Mouse (Mus musculus): Measurements from ENCODE around the gene Tomm6.
"Not testable (repeated sequence)": the region's sequence is repeated elsewhere in the genome, so short reads cannot be mapped to it uniquely, and the experiment has no call there.

The Tomm6 gene

DNA sequence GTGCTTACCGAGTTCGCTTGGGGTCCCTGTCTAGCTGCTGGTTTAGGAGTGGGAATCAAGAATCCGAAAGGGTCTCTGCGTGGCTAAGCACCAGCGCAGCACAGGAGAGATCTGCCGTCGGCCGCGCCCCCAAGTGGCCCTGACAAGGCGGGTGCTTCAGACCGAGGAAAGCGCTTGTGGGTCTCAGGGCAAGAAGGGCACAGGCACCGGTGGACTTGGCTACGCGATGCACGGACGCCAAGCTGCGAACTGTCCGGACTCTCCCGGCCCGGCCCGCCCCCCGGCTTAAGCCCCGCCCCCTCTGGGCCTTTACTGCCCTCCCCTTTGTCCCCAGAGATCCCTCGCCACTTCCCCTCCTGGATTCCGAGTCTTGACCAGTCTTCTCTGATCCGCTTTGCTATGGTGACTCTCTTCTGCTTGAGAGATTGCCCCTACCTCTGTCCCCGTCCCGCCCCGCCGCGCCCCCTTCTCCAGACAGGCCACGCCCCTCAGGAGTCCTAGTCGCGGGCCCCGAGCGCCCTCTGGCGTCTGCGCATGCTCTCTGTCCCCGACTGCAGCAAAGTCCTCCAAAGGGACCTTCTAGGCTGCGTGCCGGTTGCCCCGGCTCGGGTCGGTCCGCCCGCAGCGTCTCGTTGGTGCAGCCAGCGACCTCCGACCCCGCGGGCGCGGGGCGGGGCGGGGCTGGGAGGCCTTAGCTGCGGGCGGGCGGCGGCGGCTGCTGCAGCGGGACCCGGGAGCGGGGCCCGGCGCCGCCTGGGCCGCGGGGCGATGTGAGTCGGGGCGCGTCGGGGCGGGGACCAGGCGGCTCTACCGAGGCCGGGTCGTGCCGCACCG, 6.5 kb upstream of the Tomm6 start, which contains the start of gene Prickle4:
TSS of gene Prickle4 (minus strand) at position 234 of the 834 bp plus-strand sequence.
- peak; percentile 90 to 97 for DNase-seq

DNA sequence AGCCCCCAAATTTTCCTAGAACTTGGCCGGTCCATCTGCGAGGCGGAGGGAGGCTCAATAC, 6.1 kb upstream of the Tomm6 start, which contains the start of gene Gm21981:
TSS of gene Gm21981 (minus strand) at position 14 of the 61 bp plus-strand sequence.
- no peak for DNase-seq

DNA sequence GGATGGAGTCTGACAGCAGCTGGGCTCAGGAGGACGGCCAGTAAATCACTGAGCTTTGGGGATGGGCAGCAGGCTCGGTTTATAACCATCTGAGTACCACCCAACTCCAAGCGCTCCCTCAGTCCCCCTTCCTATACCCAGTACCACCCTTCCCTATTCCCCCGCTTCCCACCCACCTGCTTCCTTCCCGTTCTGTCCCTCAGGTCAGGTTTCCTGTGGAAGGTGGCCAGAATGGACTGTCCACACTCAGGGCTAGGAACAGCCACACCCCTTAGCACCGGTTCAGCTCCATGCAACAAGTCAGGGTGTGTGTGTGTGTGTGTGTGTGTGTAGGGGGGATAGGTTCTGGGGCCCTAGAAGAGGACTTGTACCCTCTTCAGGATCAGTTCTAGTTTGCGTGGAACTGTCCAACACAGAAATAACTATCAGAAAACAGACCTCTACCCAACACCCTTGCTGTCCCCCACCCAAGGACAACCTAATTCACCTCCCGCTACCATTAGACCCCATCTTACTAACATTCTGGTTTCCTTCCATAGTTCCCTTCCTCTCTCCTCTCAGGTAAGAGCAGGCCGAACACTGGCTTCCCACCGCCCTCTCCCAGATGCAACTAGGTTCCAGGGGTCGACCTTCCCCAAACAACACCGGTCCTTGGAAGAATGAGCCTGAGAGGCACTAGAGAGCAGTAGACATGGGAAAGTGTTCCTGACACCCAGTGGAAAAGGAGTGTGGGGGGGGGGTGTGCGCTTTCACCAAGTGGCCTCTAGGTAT, 5.7 kb upstream of the Tomm6 start:
- DNase-seq = no peak

DNA sequence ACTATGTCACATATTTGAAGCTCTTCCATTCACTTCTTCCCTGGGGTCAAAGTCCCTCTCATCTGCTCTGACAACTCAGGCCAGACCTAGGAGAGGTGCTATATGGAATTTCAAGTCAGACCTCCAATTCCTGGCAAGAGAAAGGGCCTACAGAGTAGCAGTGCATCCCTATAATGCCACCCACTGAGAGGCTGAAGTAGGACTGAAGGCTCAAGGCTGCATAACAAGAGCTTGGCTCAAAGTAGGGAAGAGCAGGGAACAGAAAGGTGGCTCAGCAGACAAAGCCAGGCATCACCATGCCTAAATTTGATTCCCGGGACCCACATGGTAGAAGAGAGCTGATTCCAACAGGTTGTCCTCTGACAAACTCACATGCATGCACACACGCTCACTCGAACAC, 3.5 kb upstream of the Tomm6 start:
- DNase-seq = no peak

DNA sequence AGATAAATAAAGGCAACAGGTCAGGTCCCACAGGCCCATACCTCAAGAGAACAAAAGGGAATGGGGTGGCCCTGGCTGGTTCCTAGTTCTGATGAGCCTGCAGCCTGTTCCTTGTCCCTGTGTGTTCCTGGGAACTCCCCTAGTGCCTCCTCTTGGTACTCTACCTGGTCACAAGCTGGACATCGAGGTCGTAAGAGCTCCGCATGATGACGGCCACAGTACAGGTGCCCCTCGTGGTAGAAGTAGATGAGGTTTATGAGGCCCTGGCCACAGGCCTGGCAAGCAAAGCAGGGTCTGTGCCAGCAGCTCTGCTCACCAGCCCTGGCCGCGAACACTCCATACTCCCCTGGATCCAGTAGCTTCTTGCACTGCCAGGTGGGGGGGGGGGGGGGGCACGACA, 1.7 kb upstream of the Tomm6 start:
- DNase-seq = no peak

DNA sequence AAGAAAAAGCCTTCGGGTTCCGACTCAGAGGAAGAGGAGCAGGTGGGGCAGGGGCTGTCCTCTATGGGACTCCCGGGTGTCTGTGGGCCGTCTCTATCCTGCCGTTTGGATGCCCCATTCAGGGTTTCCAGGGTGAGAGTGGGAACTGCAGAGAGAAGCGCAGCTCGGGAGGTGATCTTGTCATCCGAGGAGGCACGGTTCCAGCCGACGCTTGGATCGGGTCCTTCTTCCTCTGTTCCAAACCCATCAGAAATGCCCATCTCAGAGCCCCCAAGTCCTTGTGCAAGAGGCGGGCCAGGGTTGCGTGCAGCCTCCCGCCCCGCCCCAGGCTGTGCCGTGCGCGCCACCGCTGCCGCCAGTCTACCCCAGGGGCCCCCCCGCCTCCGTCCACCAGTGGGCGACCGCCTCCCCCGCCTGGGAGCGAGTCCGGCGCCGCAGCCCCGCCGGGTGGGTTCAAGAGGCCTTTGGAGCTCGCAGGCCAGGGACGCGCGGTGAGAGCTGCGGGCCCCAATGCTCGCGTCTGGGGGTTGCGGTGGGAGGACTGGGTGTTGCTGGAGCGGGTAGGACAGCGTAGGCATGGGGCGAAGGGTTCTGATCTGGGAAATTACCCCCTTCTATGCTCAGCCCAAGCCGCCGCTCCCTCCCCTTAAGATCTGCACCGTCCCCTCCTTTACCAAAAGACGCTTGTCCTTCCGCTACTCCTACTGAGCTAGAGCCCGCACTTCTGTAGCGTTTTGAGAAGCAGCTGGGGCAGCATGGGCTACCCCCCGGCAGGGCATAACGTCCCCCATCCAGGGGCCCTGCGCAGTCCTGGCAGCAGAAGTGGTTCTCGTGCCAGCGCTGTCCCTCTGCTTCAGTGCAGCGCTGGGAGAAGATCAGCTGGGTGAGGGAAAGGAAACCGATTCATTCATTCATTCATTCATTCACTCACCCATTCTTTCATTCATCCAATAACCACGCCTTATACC, 706 bp upstream of the Tomm6 start, which contains the start of gene Frs3:
TSS of gene Frs3 (plus strand) at position 423 of the 968 bp plus-strand sequence.
- peak; percentile 32 to 59 for DNase-seq

DNA sequence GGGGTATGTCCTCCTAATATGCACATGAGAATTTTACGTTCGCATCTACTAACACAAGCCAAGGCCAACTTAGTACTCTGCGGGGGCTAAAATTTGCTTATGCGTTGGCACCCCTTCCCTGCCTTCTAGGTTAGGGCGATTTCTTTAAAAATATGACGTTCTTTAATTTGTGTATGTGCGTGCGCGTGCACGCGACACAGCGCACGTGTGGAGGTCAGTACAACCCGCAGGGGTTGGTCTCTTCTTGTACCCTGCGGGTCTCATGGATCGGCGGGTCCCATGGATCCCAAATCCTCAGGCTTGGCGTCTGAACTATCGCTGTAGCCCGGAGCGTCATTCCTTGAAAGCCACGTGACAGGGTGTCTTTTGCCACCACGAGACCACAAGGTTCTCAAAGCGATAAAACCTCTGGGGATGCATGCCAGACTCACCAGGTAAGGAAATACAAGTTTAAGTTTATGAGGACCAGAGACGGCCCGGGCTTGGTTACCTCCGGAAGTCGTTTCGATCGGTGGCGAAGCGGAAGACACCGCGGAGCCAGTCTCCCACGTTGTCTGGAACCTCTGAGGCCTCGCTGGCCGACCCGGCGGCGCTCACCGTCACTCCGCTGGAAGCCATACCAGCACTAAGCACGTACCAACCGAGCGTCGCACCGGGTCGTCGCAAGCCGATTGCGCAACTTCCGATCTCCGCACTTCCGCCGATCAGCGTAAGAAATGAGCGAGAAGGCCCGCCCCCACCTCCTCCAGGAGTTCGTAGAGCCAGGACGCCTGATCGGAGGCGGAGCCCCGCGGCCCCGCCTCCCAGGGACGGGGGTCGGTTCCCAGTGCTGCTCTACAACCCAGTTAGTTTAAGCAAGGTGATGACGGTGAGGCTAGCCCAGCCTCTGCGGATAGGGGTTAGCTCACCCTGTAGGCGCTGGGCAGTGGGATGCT, 510 bp downstream of the Tomm6 start:
- DNase-seq = peak; percentile 86 to 91

DNA sequence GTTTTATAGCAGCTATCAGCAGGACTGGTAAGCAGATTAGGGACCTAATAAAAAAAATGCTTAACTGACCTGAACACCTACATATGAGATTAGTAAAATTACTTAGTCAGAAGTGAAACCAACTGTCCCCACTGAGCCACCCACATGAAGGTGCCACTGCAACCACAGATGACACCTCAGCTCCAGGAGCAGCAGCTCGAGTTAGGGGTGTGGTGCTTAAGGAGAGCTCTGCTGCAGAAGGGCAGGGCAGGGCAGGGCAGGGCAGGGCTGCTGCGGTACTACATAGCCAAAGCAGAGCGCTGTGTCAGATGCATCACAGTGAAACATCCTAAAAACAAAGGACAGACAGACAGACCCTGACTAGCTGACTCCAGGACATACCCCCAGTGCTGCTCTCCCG, 5.3 kb downstream of the Tomm6 start:
- no peak for DNase-seq

DNA sequence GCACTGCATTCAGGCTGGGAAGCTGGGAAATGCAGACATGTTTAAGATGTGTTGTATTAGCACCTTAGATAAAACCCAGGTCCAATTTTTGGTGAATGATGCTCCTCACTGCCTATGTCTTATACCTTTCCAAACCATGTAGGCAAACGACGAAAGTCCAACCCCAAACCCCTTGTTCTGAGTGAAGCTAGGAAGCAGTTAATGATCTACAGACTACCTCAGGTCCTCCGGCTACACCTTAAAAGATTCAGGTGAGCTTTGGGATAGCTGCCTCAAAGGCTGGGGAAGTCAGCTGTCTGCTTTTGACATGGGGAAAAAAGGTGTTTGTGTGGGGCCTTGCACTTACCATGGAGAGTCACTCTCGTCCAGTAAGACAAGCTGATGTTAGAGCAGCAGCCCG, 9.5 kb downstream of the Tomm6 start:
- no peak for DNase-seq

DNA sequence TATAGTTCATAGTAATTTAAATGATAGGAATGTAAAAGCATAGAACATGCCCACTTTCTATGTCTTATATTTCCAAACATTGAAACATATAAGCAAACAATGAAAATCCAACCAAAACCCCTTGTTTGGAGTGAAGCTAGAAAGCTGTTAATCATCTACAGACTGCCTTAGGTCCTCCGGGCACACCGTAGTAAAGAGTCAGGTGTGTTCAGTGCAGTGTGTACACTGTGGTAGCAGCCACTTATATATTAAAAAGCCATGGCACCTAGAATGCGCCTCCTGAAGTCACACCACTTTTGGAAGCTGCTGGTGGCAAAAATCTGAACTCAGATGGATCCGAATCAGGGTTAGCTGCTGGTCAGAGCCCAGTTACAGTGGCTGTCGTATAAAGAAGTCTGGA, 9.9 kb downstream of the Tomm6 start:
- DNase-seq = no peak

DNA sequence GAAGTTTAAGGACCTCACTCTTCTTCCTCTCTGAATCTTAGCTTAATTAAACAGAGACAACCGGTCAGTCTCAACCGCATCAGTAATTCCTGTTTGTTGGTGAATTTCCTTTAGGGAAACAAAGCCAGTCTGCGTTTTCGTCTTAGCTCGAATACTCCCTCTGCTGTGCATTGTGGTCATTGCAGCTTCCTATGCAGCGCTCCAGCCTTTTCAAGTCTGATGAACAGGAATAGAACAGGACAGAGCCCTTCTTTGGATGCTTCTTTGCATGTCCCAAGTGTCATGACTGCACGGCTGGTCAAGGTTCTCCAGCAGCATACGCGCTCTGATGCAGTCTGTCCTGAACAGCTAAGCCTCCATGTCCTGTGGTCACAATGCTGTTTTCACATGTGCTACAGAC, 11.6 kb downstream of the Tomm6 start:
- peak in 1 of 2 experiments; percentile 60 for DNase-seq

DNA sequence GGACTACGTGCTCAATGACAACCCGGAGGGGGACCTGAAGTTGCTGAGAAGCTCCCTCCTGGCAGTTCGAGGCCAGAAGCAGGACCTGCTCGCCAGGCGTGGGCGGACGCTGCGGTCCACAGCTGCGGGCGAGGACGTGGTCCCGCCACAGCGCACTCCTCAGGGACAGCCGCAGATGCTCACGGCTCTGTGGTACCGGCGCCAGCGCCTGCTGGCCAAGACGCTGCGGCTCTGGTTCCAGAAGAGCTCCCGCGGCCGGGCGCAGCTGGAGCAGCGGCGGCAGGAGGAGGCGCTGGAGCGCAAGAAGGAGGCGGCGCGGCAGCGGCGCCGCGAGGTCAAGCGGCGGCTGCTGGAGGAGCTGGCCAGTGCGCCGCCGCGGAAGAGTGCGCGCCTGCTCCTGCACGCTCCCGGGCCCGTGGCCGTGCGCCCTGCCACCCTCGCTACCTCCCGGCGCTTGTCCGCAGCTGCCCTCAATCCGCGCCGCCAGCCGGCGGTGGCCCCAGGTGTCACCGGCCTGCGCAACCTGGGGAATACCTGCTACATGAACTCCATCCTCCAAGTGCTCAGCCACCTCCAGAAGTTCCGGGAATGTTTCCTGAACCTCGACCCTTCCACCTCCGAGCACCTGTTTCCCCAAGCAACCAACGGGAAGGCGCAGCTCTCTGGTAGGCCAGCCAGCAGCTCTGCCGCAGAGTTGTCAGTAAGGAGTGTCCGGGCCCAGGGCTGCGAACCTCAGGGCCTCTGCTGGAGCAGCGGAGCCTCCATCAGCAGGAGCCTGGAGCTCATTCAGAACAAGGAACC, 15.7 kb downstream of the Tomm6 start:
- DNase-seq = no peak

DNA sequence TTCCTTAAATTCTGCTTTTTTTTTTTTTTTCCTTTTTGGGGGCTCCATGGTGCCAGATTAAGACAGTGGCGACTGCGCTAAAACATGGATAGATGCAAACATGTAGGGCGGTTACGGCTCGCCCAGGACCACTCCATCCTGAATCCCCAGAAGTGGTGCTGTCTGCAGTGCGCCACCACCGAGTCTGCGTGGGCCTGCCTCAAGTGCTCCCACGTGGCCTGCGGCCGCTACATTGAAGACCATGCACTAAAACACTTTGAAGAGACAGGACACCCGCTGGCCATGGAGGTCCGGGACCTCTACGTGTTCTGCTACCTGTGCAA, 16.2 kb downstream of the Tomm6 start:
- no peak for DNase-seq

DNA sequence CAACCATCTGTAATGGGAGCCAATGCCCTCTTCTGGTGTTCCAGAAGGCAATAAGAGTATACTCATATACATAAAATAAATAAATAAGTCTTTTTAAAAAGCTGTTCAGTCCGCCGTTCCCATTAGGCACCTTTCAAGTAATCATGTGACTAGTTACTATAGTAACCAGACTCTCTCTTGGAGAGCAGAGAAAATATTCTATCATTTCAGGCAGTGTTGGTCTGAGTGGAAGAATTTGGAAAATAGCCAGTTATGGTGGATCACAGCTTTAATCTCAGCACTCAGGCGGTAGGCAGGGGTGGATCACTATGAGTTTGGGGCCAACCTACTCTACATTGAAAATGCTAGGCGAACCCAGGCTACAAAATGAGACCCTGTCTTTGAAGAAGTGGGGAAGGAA, 19.0 kb downstream of the Tomm6 start:
- no peak for DNase-seq

DNA sequence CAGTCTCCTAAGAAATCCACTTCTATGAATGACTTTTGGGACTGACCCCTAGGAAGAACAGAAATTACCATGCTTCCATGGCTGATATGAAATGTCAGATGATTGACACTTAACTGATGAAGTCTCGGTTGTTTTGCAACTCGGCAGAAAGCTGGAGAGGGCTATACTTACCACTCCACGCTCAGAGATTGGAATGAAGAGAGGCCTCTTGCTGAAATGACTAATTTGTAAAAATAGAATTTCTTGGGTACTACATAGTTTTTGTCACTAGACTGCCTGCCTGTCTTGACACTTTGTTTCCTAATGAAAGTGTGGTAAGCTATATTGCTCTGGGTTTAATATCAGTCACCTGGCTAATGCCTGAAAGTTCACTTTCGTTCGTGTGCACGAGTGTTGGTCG, 23.7 kb downstream of the Tomm6 start:
- DNase-seq = no peak

DNA sequence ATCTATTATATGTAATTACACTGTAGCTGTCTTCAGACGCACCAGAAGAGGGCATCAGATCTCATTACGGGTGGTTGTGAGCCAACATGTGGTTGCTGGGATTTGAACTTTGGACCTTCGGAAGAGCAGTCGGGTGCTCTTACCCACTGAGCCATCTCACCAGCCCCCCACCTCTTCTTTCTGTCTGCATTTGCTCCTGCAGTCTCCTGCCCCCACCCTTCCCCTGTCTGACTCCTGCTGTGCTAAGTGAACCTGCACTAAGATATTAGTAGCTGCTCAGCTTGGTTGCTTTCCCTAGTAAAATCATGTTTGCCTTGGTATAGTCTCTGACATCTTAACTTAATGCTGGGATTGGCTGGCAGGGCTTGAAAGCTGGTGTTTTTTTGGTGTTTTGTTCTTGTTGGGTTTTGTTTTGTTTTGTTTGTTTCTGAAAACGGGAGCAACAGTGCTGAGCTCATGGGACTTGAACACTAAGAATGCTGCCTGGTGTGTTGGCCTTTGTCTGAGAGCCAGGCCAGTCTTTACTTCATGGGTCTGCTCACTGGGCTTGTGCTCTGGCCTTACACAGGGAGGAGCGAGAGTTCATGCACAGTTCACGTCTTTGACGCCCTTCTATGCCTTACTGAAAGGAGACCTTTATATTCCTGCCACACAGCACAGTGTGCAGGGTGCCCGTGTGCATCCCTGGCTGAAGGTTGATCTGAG, 25.0 kb downstream of the Tomm6 start:
- no peak for DNase-seq

DNA sequence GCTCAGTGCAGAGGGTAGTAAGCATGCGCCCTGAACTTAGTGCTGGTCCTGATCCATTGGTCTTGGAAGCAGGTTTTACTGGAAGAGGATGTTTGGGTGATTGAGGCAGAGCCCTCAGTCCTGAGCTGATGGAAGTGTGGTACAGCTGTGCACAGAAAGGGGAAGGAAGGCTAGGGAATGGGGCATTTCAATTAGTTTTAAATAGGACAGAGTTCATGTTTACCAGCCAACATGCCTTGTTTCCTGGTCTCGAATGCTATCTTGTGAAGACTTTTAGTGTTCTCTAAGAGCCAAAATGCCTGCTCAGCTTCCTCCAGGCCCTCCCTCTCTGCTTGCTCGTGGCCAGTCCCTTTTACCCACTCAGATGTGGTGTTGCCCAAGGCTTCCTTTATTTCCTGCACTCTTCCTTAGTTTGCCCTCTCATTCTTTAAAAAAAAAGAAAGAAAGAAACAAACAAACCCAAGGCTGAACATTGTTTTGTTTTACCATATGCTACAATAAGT, 29.4 kb downstream of the Tomm6 start:
- no peak for DNase-seq

DNA sequence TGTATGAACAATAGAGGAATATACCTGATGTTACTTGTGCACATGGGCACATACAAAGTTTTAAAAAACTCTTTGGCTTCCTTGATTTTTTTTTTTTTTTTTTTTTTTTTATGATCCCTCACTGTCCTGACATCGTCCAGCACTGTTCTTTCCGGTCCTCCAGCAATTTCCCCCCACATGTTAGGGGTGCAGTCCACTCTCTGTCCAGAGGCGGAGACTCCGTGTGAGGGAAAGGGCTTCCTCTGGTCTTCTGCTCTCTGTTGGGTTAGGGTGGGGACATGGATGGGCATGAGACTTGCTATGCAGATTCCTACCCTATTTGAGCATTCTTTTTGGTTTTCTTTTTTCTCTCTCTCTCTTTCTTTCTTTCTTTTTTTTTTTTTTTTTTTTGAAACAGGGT, 30.3 kb downstream of the Tomm6 start:
- no peak for DNase-seq

DNA sequence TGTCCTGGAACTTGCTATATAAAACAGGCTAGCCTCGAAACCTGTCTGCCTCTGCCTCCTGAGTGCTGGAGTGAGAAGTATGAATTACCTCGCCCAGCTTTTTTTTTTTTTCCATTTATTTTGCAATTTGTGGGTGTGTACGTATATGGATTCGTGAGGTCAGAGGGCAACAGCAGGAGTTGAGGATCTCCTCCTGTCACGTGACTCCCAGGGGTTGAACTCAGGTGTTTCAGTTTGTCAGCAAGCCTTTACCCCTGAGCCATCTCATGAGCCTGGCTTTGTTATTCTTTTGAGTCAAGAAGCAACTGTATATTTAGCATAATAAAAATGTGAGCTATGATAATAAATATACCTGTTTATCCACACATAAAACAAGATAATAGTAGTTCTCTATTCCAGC, 32.5 kb downstream of the Tomm6 start:
- DNase-seq = no peak

DNA sequence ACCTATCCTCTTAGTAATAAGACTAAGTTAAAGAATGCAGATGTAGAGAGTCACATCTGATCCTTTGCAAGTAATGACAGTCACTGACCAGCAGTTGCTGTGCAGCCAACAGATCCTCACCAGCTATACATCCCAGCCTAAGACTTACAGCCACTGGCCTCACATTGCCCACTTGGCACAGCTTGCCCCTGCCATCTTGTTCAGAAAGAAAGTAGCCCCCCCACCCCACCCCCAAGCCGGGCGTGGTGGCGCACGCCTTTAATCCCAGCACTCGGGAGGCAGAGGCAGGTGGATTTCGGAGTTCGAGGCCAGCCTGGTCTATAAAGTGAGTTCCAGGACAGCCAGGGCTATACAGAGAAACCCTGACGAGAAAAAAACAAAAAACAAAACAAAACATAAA, 33.8 kb downstream of the Tomm6 start:
- not testable (repeated sequence) for DNase-seq

DNA sequence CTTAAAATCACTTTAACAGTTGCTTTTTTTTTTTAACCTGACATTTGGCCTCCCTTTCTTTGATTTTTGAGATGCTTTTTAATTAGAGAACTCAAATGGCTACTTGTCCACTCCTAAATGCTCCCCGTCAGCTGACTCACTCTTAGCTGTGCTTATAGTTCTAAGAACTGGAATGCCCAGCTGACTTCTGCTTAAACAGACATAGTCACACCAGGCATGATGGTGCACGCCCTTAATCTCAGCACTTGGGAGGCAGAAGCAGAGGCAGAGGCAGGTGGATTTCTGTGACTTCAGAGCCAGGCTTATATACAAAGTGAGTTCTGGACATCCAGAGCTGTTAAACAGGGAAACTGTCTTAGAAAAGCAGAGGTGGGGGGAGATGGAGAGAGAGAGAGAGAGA, 36.2 kb downstream of the Tomm6 start:
- DNase-seq = no peak

Data from spleen, adult 18-20 months (tissue).